In the genomic region with DNA sequence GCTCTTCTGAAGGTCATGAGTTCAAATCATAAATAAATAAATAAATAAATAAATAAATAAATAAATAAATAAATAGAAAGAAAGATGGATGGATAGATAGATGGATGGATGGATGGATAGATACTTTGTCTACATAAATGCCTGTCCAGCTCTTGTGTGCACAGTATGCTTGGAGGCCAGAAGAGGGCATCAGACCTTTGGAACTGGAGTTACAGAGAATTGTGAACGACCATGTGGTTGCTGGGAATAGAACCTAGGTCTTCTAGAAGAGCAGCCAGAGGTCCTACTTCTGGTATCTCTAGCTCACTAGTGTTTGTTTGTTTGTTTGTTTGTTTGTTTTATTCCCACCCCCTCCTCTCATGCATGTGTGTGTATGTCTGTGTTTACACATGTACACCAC, we compare ENCODE assay signal across 1 mouse cellular context.
TF ChIP-seq lines count a peak whose summit lies in the region.

No protein-coding gene starts in this region.

TF ChIP-seq in MEL, 35 proteins besides CTCF, POLR2A, EP300 and RAD21 (continued from another document):
- no peak for TF ChIP-seq RCOR1 (IDR thresholded peaks at IDR 0.05; ENCODE audit: low read depth, low read length)
- no peak for TF ChIP-seq UBTF (IDR thresholded peaks at IDR 0.05; ENCODE audit: borderline replicate concordance, insufficient read depth, low read depth, low read length)
- no peak for TF ChIP-seq GABPA (IDR thresholded peaks at IDR 0.05; ENCODE audit: low read depth, low read length)
- no peak for TF ChIP-seq ETS1 (IDR thresholded peaks at IDR 0.05; ENCODE audit: low read depth, low read length)
- TF ChIP-seq GATA1 (IDR thresholded peaks at IDR 0.05; ENCODE audit: low read depth, low read length), result no peak
- no peak for TF ChIP-seq TCF12 (IDR thresholded peaks at IDR 0.05; ENCODE audit: low read depth, low read length)
- no peak for TF ChIP-seq USF2 (IDR thresholded peaks at IDR 0.05; ENCODE audit: borderline replicate concordance in 1 of 2, insufficient read depth in 1 of 2, low read depth in 1 of 2, low read length in 2 of 2)
